Mouse (Mus musculus) kidney, embryonic 16.5 days (tissue): ENCODE measurements around the gene Myl7. TPM values are rescaled to one million over a fixed set of nuclear protein-coding genes. Genes with fewer than 3 reads are reported as not detected.
"Not testable (repeated sequence)": the region's sequence is repeated elsewhere in the genome, so short reads cannot be mapped to it uniquely, and the experiment has no call there.

Experiments used
- ATAC-seq: fragments of 200-750 bp; cut with Nextera tagmentation; 2 replicates; pipeline ENCODE4 v1.8.0; 2017; ENCODE audit warnings: moderate TSS enrichment; ENCODE audit not compliant: low FRiP score, low TSS enrichment
- H3K27ac ChIP-seq: fragments of 300-500 bp; sonication (generic); 2 replicates; pipeline ENCODE4 v1.5.1; 2014; ENCODE audit warnings: low read length
- H3K27me3 ChIP-seq: fragments of 300-500 bp; sonication (generic); 2 replicates; pipeline ENCODE4 v1.6.1; 2014; ENCODE audit warnings: low read length, control low read depth, mixed read lengths; ENCODE audit not compliant: insufficient read depth
- H3K36me3 ChIP-seq: fragments of 300-500 bp; sonication (generic); 2 replicates; pipeline ENCODE4 v1.6.1; 2014; ENCODE audit warnings: low read length, control low read depth, mixed read lengths; ENCODE audit not compliant: insufficient read depth
- H3K4me1 ChIP-seq: fragments of 300-500 bp; sonication (generic); 2 replicates; pipeline ENCODE4 v1.6.1; 2014; ENCODE audit warnings: low read length, control low read depth, mixed read lengths; ENCODE audit not compliant: insufficient read depth
- H3K4me2 ChIP-seq: fragments of 300-500 bp; sonication (generic); replicated peaks from 2 replicates; pipeline ENCODE4 v1.6.1; 2014; ENCODE audit warnings: low read depth, low read length
- H3K4me3 ChIP-seq: fragments of 300-500 bp; sonication (generic); 2 replicates; pipeline ENCODE4 v1.5.1; 2014; ENCODE audit warnings: mild to moderate bottlenecking, low read length
- H3K9ac ChIP-seq: fragments of 300-500 bp; sonication (generic); replicated peaks from 2 replicates; pipeline ENCODE4 v1.6.1; 2014; ENCODE audit warnings: low read length
- H3K9me3 ChIP-seq: fragments of 300-500 bp; sonication (generic); 2 replicates; pipeline ENCODE4 v1.6.1; 2016; ENCODE audit warnings: low read length, control low read depth
- WGBS: fragments of 180-500 bp; shearing (Covaris S2); extraction: QIAGEN DNeasy Blood & Tissue Kit; methylation state at CpG from one replicate; pipeline ENCODE4 v1.1.7; 2014; 5-methylcytosine and 5-hydroxymethylcytosine counted together
- polyA plus RNA-seq: library from polyadenylated mRNA; unstranded; fragments of >200 nt; fragmentation: Nextera tagmentation; extraction: Ambion mirVana; gene quantifications from 2 replicates; pipeline ENCODE4 v1.2.1, GENCODE M21; 2015

Gene Myl7
- polyA plus RNA-seq, 1 experiment from 2014 or later, result 5.1 TPM

- Histone ChIP-seq H3K4me3 (no peak overlapping the region), H3K4me1 (peaks cover 54% of the 10 kb centered on the region), H3K9me3 (no peaks in the 10 kb centered on the region), H3K27me3 (no peaks in the 10 kb centered on the region), H3K9ac (0 out of 2 replicates have a peak overlapping the region, but pooled peaks have one; percentile 15), H3K4me2 (no peak overlapping the region), H3K36me3 (no peaks in the 10 kb centered on the region), H3K27ac (0 out of 2 replicates have a peak overlapping the region, but pooled peaks have one; percentile 18)
- no peak for ATAC-seq
- 75% methylated on average over 6 of the region's 6 CpGs for WGBS
These were observed 4.8 kb downstream of the Myl7 start for GRCm38 (mm10) chr11:5893807-5894206.

GRCm38 (mm10) chr11:5892810-5893368, 5.7 kb downstream of the Myl7 start:
- no peaks in the 10 kb centered on the region for H3K9me3 ChIP-seq
- peaks cover 47% of the 10 kb centered on the region for H3K4me1 ChIP-seq
- no peak overlapping the region for H3K9ac ChIP-seq
- no peaks in the 10 kb centered on the region for H3K27me3 ChIP-seq
- H3K4me3 ChIP-seq, result no peak overlapping the region
- WGBS, result 54% methylated on average over 4 of the region's 4 CpGs
- H3K4me2 ChIP-seq, result no peak overlapping the region
- no peaks in the 10 kb centered on the region for H3K36me3 ChIP-seq
- H3K27ac ChIP-seq, result peak overlapping the region; percentile 69
- no peak for ATAC-seq

GRCm38 (mm10) chr11:5892151-5892591, 6.4 kb downstream of the Myl7 start:
- 17% methylated on average over 8 of the region's 8 CpGs for WGBS
- no peak overlapping the region for H3K4me3 ChIP-seq
- peak; percentile 91 for ATAC-seq

GRCm38 (mm10) chr11:5888563-5888962, 10.0 kb downstream of the Myl7 start:
- peaks cover 26% of the 10 kb centered on the region for H3K4me1 ChIP-seq
- not testable (repeated sequence) for H3K36me3 ChIP-seq, H3K9me3 ChIP-seq, H3K4me3 ChIP-seq, H3K4me2 ChIP-seq, ATAC-seq, H3K27me3 ChIP-seq, H3K27ac ChIP-seq, H3K9ac ChIP-seq
- 71% methylated on average over 5 of the region's 5 CpGs for WGBS

More at GRCm38 (mm10) chr11:5892151-5892591, 6.4 kb downstream of the Myl7 start:
- no peaks in the 10 kb centered on the region for H3K36me3 ChIP-seq
- H3K27me3 ChIP-seq, result no peaks in the 10 kb centered on the region
- H3K27ac ChIP-seq, result peak overlapping the region; percentile 69
- H3K9me3 ChIP-seq, result no peaks in the 10 kb centered on the region
- H3K4me1 ChIP-seq, result peaks cover 39% of the 10 kb centered on the region
- no peak overlapping the region for H3K4me2 ChIP-seq
- H3K9ac ChIP-seq, result no peak overlapping the region

GRCm38 (mm10) chr11:5887250-5887649, 11.3 kb downstream of the Myl7 start:
- no peak overlapping the region for H3K4me3 ChIP-seq
- H3K27me3 ChIP-seq, result no peaks in the 10 kb centered on the region
- peaks cover 14% of the 10 kb centered on the region for H3K4me1 ChIP-seq
- no peak overlapping the region for H3K9ac ChIP-seq
- H3K4me2 ChIP-seq, result no peak overlapping the region
- H3K9me3 ChIP-seq, result no peaks in the 10 kb centered on the region
- no peak overlapping the region for H3K27ac ChIP-seq
- H3K36me3 ChIP-seq, result no peaks in the 10 kb centered on the region
- 77% methylated on average over 5 of the region's 5 CpGs for WGBS
- no peak for ATAC-seq

- WGBS, result 16% methylated on average over 9 of the region's 9 CpGs
These were observed 12.4 kb downstream of the Myl7 start for GRCm38 (mm10) chr11:5886187-5886586.

GRCm38 (mm10) chr11:5882518-5882917, 16.1 kb downstream of the Myl7 start:
- ATAC-seq, result no peak
- H3K9me3 ChIP-seq, result 0 out of 2 replicates have a peak, but pooled peaks cover 3% of the 10 kb centered on the region
- no peak overlapping the region for H3K4me3 ChIP-seq
- H3K27me3 ChIP-seq, result no peaks in the 10 kb centered on the region
- 68% methylated on average over 8 of the region's 8 CpGs for WGBS
- no peak overlapping the region for H3K9ac ChIP-seq
- peaks cover 8% of the 10 kb centered on the region; the same call in 1 of the 2 replicates for H3K4me1 ChIP-seq
- no peak overlapping the region for H3K27ac ChIP-seq
- no peak overlapping the region for H3K4me2 ChIP-seq
- no peaks in the 10 kb centered on the region for H3K36me3 ChIP-seq

More at GRCm38 (mm10) chr11:5886187-5886586, 12.4 kb downstream of the Myl7 start:
- no peak overlapping the region for H3K9ac ChIP-seq
- H3K4me2 ChIP-seq, result no peak overlapping the region
- H3K4me3 ChIP-seq, result no peak overlapping the region
- ATAC-seq, result peak; percentile 40; the same call in 1 of the 2 replicates
- H3K27ac ChIP-seq, result no peak overlapping the region
- no peaks in the 10 kb centered on the region for H3K27me3 ChIP-seq
- peaks cover 3% of the 10 kb centered on the region; the same call in 1 of the 2 replicates for H3K4me1 ChIP-seq
- H3K36me3 ChIP-seq, result no peaks in the 10 kb centered on the region
- no peaks in the 10 kb centered on the region for H3K9me3 ChIP-seq

GRCm38 (mm10) chr11:5879905-5880304, 18.7 kb downstream of the Myl7 start:
- Histone ChIP-seq H3K4me1 (peaks cover 21% of the 10 kb centered on the region), H3K9me3 (0 out of 2 replicates have a peak, but pooled peaks cover 3% of the 10 kb centered on the region), H3K27ac (no peak overlapping the region), H3K9ac (no peak overlapping the region), H3K27me3 (no peaks in the 10 kb centered on the region), H3K4me2 (no peak overlapping the region), H3K4me3 (no peak overlapping the region), H3K36me3 (peaks cover 7% of the 10 kb centered on the region; the same call in 1 of the 2 replicates)
- ATAC-seq, result no peak
- WGBS, result 71% methylated on average over 5 of the region's 5 CpGs

- peaks cover 19% of the 10 kb centered on the region for H3K36me3 ChIP-seq
- H3K4me1 ChIP-seq, result peaks cover 21% of the 10 kb centered on the region
- 27% methylated on average over 8 of the region's 8 CpGs for WGBS
- H3K9ac ChIP-seq, result peak overlapping the region; percentile 71
- peak overlapping the region; percentile 69 for H3K4me3 ChIP-seq
- no peak for ATAC-seq
- peak overlapping the region; percentile 65 for H3K4me2 ChIP-seq
- H3K9me3 ChIP-seq, result 0 out of 2 replicates have a peak, but pooled peaks cover 3% of the 10 kb centered on the region
- no peaks in the 10 kb centered on the region for H3K27me3 ChIP-seq
- peak overlapping the region; percentile 90 for H3K27ac ChIP-seq
These were observed 19.9 kb downstream of the Myl7 start for GRCm38 (mm10) chr11:5878661-5879060.

- ATAC-seq, result peak; percentile 99
- WGBS, result under 1% methylated on average over 43 of the region's 52 CpGs
These were observed 20.6 kb downstream of the Myl7 start, which contains the start of gene Pold2 for GRCm38 (mm10) chr11:5877921-5878526. Gene Pold2, minus strand, starts transcription at chr11:5878292.

More at GRCm38 (mm10) chr11:5877921-5878526, 20.6 kb downstream of the Myl7 start, which contains the start of gene Pold2:
- peaks cover 25% of the 10 kb centered on the region for H3K36me3 ChIP-seq
- no peaks in the 10 kb centered on the region for H3K27me3 ChIP-seq
- H3K9me3 ChIP-seq, result 0 out of 2 replicates have a peak, but pooled peaks cover 3% of the 10 kb centered on the region
- H3K4me1 ChIP-seq, result peaks cover 21% of the 10 kb centered on the region
- H3K4me2 ChIP-seq, result peak within 1 kb of the TSS; percentile 65
- H3K4me3 ChIP-seq, result peak within 1 kb of the TSS; percentile 69
- H3K27ac ChIP-seq, result peak within 1 kb of the TSS; percentile 90
- H3K9ac ChIP-seq, result peak within 1 kb of the TSS; percentile 73
